Mouse (Mus musculus) small intestine, adult 2 months (tissue): ENCODE measurements around the gene Fam71a.
"Not testable (repeated sequence)": the region's sequence is repeated elsewhere in the genome, so short reads cannot be mapped to it uniquely, and the experiment has no call there.

Experiments
- CTCF ChIP-seq: fragments of 200-500 bp; IDR thresholded peaks from 2 replicates; pipeline ENCODE4 v1.5.1; 2012; ENCODE audit warnings: low read depth, mild to moderate bottlenecking, control low read depth, inconsistent platforms, low read length, moderate library complexity, mixed read lengths; ENCODE audit not compliant: insufficient replicate concordance, insufficient read length; ENCODE audit errors: extremely low read depth
- POLR2A ChIP-seq: fragments of 200-500 bp; IDR thresholded peaks from 2 replicates; pipeline ENCODE4 v1.6.1; 2012; ENCODE audit warnings: low read depth, mild to moderate bottlenecking, control low read depth, inconsistent platforms, low read length, moderate library complexity

GRCm38 (mm10) chr1:191149489-191149888 is 15.1 kb downstream of the Fam71a start:
- not testable (repeated sequence) for TF ChIP-seq POLR2A, CTCF
